Mouse (Mus musculus) adrenal gland, postnatal 10 days (tissue): ENCODE results near the gene Ndufb6. TPM values are rescaled to one million over a fixed set of nuclear protein-coding genes. Genes with fewer than 3 reads are reported as not detected.

ENCODE experiments used
- DNase-seq: peaks from one replicate; pipeline ENCODE4 v3.0.0; 2021; ENCODE audit warnings: mixed read lengths
- total RNA-seq, 2 experiments: library from RNA; stranded (reverse); gene quantifications; 2 replicates each; pipeline ENCODE4 v1.2.3; 2021

Gene Ndufb6
- total RNA-seq, 2 experiments from 2014 or later = 482 to 529 TPM

DNA sequence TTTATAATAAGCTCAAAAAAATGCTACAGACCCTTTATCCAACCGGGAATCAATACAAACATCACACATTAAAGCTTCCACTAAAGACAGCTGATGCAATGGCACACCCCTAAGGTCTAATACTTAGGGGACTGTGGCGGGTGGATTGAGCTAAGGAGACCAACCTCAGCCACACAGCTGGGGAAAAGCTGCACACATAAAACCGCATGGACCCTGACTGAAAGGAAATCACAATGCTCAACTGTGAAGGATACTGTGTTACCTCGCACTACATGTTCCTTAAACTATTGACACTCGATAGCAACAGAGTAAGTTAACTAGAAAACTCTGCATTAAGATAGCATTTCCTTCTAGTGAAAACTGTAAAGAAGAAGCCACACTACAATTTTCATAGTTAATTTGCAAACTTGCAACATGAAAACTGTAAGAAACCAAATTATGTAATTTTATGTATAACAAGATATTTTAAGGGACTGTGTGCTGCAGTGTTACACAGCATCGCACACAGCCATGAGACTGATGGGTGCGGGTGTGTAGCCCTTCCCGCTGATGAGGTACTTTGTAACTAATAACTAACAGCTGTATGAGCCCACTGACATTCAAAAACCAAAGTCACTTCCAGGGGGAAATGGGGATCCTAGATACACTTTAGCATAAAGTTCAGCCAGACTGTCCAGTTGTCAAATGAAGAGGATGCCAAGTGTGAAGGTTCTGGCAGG lies 24.7 kb downstream of the Ndufb6 start:
- no peak for DNase-seq

DNA sequence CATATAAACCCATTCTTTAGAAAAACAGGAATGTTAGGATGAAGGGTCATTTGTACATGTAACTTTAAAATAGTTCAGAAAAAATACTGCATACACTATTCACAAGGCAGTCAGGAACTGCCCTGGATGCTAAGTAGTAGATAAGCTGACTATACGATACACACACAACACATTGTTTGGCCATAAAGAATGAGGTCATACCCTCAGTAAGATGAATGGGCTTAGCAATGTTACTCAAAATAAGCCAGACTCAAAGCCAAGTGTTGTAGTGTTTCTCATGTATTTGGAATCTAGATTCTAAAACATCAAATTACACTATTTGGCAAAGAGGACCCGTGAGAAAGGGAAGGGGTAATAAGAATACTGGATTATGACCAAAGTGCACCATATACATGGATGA lies 25.5 kb downstream of the Ndufb6 start:
- DNase-seq = no peak

GRCm38 (mm10) chr4:40250984-40251383 lies 28.2 kb downstream of the Ndufb6 start:
- no peak for DNase-seq

DNA sequence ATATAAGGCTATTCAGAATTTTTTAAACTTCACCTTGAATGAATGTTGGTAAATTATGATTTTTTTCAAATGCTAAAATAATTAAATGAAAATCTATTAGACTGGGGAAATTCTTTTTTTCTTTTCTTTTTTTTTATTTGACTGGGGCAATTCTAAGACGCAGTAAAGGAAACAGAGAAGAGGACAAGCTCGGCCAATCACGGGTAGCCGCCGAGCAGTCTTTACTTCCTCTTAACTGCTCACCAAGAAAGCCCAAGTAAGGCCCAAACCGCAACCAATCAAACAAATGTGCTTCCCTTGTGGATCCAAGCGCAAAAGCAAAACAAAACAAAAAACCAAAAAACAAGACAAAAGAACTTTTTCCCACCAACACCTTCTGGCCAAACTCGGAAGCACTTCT lies 35.2 kb downstream of the Ndufb6 start:
- no peak for DNase-seq

- no peak for DNase-seq
These were observed 36.2 kb downstream of the Ndufb6 start for GRCm38 (mm10) chr4:40243006-40243405.

DNA sequence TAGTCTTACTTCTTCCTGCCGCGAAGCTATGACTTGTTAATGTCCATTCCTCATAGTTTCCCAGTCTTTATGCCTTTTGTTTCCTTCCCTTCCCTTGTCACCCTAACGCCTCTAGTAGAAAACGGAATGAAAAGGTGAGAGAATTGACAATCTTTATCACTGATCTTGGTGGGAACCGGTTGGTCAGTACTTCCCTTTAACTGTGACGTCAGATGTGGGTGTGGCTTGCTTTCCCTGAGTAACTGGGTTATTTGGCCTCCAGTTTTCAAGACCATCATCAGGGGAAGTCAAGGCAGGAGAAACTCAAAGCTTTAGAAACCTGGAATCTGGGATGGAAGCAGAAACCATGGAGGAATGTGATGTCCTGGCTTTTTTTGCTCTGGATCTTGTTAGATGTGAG lies 37.3 kb downstream of the Ndufb6 start:
- no peak for DNase-seq

GRCm38 (mm10) chr4:40240272-40240744 lies 38.9 kb downstream of the Ndufb6 start:
- DNase-seq = no peak

DNA sequence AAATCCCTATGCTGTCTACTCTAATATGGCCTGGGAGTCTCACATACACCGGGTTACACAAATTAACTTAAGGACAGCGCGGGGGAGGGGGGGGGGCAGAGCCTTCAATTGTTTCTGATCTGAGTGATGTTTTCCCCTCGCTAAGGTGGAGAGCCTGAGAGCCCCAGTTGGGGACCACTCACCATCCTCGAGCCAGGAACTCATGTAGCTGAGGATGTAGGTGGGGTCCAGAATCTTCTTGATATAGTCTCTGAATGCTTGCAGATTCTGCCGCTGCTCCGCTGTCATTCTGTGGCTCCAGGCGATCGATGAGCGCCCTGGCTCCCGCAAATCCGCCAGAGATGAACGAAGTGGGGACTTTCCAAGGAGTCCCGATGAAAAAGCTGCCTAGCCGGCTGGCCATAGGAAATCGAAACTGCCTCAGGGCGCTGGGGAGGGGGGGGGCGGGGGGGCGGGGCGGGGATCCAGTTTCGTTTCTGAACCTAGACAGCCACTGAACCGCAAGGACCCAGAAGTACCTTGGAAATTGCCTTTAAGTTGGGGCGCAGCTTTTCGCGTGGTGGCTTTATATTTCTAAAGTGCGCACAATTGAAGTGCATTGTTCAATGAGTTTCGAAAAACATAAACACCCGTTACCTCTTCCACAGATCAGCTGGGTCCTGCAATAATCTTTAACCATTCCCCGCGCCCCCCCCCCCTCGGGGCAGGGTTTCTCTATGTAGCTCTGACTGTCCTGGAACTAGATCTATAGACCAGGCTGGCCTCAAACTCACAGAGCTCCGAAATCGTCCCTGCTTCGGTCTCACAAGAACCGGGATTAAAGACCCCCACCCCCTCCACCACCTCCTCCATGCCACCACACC lies 39.6 kb downstream of the Ndufb6 start, which contains the start of gene Ddx58:
Ddx58 (minus strand) TSS at position 420 of the 863 bp plus-strand sequence.
- peak; percentile 55 for DNase-seq

DNA sequence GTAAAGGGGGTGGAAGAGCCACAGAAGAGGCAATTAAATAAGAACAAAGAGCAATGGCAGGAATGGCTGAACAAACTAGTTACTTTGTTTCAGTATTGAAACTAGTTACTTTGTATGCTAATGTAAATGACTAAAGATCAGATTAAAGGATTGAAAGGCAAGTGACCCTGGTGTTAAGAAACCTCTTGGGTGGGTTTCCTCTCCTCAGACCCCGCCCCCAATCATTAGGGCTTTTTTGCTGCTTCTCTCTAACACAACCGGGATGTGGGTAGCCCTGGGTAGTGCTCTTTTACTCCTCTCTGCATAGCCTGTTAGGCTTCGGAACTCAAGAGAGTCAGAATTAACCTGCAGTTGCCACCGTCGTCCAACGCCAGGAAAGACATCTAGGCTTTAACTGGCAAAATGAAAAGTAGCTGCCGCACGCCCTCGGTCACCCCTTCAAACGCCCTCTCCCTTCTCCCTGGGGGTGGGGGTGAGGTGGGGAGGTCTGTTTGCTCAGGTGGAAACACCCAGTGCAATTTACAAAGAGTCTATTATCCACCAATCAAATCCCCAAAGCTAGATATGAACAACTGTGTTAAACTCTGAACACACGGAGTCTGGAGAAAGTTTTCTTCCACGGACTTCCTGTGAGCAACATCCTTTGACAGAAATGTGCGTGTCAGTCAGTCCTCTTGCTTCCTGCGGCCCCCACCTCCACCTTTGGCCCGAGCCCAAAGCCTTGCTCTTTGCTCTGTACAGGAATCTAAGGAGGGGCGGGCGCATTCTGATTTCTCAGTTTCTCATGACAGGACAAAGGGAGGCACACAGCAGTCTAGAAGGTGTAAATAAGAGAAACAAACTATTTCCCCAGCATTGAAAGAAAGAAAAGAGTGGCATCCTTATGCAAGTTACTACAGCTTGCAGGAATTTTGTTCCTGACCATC lies 40.5 kb downstream of the Ndufb6 start:
- DNase-seq = peak; percentile 83

- DNase-seq = no peak
These were observed 42.4 kb downstream of the Ndufb6 start for GRCm38 (mm10) chr4:40236829-40237228.

DNA sequence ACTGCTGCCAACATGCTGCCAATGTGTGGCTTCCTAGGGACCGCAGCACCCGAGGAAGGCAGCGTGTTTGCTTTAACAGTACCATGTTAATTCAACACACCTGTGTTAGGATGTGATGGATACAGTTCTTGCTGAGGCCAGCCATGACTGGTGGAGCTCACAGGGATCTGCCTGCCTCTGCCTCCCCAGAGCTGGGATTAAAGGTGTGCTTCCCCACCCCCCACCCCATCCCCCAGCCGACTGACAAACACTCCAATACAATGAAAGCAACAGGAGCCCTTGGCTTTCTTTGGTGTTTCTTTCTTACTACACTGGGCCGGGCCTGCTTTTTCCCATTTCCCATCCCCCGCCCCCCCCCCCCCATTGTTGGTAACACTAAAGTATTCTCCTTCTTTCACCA lies 45.0 kb downstream of the Ndufb6 start:
- no peak for DNase-seq

DNA sequence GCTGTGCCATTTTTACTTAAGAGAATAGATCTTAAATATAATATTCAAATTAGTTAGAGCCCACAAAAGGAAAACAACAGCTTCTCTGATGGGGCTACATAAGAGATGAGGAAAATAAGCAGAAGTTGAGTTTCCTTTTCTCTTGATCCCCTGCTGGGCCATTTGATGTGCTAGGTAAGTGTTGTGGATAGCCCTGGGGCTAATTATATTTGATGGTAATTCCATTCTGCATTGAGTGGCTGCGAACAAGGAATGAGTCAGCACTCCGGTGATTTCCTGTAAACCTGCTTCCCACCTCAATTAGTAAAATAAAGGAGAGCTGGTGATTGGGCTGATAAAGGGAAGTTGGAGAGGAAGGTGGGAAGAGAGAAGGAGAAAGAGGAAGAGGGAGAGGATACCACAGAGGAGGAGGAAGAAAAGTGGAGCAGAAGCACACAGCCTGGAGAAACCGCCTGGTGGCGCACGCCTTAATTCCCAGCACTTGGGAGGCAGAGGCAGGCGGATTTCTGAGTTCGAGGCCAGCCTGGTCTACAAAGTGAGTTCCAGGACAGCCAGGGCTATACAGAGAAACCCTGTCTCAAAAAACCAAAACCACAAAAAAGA lies 46.1 kb downstream of the Ndufb6 start:
- no peak for DNase-seq

- DNase-seq = no peak
These were observed 49.5 kb downstream of the Ndufb6 start for GRCm38 (mm10) chr4:40229723-40230122.

DNA sequence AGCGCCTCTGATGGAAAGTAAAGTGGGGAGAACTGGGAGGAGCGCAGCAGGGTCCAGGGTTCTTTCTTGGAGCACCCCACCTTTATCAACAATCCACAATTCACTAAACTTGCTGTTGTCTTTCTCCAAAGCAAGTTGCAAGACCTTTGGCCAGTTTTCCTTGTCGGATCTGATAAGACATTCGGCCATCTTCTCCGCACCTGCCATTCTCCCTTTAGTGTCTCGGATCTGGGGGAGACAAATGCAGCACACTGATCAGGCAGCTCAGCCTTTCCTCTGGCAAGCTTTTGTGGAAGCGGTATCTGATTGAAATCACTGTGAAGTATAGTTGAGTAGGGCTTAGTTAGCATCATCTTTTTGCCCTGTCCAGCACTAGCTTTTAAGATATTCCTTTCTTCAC lies 51.3 kb downstream of the Ndufb6 start:
- no peak for DNase-seq

DNA sequence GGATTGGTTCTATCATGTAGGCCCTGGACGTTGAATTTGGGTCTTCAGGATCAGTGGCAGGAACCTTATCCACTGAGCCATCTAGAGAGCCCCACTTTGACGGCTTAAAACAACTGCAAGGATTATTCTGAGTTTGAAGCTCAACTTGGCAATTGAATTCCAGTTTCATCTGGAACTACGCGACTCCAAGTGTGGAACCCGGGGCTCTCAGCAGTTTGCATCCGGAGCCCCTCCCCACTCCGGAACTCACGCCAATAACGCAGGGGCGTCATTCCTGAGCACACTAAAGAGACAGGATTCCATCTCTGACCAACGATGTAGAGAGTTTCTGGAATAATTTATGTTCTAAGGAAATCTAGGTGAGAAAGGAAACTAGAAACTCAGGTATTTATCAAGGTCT lies 52.1 kb downstream of the Ndufb6 start:
- no peak for DNase-seq

DNA sequence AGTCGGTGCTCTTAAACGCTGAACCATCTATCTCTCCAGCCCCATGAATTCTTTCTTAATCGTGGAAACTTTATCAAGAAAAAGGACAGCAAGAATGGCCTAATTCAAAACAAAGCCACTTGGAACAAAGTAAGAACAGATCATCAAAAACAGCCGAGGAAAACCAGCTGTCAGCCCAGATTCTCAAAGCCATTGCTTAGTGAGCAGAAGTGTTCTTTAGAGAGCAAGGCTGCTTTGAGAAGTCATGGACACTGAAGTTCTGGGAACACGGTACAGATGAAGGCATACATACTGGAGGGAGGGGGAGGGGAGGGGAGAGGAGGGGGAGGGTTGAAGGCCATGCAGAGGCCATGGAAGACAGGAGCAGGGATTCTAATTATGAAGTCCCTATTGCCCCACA lies 53.1 kb downstream of the Ndufb6 start:
- no peak for DNase-seq

DNA sequence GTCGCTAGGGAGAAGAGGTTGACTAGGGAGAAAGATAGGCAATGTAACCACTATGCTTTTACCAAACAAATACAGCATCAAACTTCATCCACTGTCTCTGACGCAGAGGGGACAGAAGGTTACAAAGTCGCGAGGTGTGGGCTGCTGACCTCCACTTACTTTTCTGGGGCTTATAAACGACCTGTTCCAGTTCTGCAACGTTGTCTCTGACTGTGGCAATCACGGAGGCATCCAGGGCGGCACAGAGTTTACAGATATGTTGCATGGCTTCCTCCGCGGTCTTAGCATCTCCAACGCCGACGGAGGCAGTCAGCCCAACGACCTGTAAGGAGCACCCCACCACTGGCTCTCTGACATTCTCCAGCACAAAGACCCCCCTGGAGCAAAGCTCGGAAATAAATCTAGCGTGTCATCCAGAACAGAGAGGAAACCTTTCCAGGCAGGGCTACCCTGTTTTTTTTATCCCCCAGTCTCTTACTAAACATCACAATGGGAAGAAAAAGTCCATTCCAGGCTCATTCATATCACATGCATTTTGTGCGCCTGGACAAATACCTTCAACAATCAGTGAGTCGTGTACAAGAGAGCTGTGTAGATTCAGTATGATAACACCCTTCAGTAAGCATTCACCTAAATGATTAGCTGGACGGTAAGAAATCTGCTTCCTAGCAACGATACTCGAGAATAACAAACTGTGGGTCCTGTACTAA lies 57.2 kb downstream of the Ndufb6 start:
- DNase-seq = no peak

- DNase-seq = no peak
These were observed 58.0 kb downstream of the Ndufb6 start for GRCm38 (mm10) chr4:40221004-40221760.
